Mouse (Mus musculus) urinary bladder, postnatal 36 days (tissue): ENCODE measurements around the gene Rragd.

Experiments
- DNase-seq, 2 experiments: peaks; one replicate each; pipeline ENCODE4 v3.0.0; 2022; ENCODE audit warnings: low spot score in 2 of 2, mixed read lengths in 1 of 2

Gene Rragd

DNA sequence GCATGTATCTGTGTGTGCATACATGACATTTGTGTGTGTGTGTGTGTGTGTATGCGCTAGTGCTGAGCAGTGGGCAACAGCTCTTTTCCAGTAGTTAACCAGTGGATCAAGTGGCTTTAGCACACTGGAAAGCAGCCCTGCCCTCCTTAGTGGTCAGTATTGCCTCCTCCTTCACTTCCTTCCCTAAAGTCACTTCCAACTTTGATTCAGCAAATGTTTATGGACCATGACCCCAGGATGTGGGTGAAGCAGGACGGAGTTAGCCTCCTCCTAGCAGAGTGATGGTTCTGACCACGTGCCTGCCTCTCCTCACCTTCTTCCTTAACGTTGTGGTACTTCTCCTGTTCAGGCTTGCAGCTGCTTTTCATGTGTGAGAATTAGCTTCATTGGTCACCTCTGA lies 57.0 kb downstream of the Rragd start:
- DNase-seq, result no peak

DNA sequence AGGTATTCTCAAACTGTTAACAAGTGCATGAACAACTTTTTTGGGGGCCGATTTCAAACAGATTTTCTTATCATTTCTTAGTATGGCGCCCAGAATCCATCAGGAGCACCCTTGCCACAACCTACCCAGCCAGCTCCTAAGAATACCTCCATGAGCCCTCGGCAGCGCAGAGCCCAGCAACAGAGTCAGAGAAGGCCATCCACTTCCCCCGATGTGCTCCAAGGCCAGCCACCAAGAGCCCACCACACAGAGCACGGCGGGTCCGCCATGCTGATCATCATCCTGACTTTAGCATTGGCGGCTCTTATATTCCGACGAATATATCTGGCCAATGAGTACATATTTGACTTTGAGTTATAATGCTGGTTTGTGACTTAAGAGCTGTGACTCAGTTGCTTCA lies 66.8 kb downstream of the Rragd start:
- no peak for DNase-seq

DNA sequence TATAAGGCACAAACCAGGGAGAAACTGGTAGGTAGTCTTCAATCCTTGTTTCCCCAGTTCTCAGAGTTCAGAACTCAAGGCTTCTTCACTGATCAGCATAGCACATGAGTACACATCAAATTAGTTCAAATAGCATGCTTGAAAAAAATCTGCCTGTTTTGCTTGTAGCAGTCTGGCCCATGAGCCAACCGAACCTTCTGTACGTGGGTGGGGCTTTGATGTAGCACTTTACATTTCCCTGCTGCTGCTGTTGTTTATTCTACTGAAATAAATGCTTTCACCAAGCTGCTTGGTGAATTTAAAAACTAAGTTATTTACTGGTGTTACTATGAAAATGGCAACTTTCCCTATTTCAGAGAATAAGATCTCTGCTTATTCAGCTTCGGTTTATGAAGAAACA lies 69.2 kb downstream of the Rragd start:
- DNase-seq, result no peak

DNA sequence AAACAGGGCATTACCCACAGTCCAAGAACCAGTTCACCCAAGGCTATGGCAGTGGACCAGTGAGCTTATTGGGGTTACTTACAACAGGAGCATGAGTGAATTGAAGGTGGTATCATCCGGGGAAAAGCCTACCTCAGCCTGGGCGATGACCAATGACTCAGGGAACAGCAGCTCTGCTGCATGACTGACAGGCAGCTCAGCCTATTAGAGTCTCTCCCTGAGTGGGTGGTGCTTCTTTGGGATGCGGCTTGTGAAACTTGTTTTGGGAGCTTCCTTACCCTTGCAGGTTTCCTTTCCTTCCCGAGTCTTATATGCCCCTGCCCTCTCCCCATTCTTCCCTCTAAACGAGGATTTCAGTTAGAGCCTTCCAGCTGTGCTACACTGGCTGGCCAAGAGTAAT lies 69.8 kb downstream of the Rragd start:
- no peak for DNase-seq

DNA sequence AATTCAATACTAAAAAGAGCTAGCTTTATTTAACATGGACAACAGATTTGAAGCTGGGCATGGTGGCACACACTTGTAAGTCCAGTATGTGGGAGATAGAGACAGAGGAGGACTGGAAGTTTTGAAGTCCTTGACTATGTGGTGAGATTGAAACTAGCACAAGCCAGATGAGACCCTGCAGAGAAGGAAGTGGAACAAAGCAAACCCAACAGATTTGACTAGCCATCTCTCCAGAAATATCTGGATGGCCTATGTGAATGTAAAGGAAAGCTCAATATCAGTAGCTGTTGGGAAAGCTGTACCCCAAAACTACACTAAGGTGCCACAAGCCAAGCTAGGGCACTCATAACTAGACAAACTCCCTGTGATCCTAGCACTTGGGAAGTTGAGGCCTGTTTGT lies 71.6 kb downstream of the Rragd start:
- no peak for DNase-seq

DNA sequence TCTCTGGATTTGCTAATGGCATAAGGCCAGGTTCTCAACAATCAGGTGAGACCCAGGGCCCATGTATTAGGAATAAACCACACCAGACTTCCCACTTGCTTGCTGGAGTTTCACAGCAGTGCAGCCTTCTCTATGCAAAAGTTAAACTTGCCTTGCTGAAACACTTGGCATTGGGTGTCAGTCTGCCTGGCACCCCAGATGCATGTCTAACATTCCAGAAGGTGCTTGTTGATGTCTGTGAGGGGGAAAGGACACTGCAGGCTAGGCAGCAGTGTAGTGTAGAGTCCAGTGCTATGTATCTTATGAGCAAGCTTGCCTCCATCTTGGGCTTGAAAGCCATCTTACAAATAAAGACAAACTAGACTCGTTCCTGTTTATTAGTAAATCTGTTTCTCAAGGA lies 73.5 kb downstream of the Rragd start:
- DNase-seq, result no peak

DNA sequence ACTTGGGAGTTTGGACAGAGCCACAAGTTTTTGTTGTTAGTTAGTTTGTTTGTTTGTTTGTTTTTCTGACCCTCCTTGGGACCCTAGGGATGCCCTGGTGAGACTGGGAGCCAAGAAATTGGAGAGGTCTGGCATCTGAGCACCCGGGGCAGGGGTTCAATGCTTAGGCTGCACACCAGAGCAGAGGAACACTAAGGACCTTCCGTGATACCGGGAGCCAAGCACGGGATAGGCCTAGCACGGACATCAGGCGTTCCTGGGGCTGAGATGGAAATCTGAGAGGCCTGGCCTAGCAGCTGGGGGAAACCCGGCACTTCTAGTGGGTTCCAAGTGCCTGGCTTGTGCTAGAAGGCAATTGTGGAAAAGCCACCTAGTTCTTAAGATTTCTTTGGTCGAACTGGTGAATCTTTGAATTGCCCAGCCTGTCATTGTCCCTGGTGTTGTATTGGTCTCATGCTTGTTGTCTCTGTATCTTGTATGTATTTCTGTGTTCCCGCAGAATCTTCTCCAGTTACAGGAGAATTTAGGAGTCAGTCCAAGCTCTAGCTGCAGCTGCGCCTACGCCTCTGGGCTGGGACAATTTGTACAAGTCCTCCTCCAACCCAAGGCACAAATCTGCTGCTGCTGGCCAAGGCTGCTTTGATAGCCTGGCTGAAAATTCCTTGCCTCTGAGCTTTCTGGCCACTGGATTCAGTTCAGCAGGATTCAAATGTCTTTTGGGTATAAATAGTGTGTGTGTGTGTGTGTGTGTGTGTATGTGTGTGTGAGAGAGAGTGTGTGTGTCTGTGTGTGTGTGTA lies 75.3 kb downstream of the Rragd start:
- peak; percentile 18 to 65 for DNase-seq

DNA sequence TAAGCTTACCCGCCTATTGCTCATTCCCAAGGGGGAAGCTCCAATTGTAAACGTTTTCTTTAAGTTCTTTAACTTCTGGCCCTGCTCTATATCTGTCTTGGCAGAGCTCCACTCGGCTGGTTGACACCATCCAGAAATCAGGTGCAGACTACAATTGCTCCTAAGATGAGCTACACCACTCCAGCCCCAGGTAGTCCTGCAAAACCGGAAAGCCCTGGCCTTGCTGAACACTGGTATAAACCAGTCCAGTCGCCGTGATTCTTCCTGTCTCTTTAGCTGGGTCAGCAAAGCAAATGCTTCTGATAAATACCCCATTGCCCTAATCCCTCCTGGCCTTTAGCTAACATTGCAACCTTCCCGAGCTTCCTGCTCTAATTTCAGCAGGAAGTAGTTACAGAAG lies 78.3 kb downstream of the Rragd start:
- no peak for DNase-seq

DNA sequence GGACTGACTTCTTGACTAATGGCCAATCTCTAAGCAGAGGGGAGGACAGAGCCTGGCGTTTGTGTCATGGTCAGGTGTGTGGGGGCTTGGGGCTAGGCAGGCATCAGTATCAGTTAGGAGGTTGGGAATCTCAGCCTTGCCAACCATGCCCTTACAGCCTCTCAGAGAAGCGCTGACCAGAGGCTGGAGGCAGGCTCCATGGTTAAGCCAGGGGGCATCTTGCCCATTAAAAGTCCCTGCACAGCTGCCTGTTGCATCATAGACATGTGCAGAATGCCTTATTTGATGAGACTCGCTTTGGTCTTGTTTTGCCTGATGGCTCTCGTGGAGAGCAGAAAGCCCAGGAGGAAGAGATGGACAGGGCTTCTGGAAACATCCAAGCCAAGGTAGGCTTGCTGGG lies 80.1 kb downstream of the Rragd start, which contains the start of gene Gabrr2:
Gene Gabrr2 (plus strand): TSS at position 19 of the 400 bp plus-strand sequence.
- DNase-seq, result no peak

DNA sequence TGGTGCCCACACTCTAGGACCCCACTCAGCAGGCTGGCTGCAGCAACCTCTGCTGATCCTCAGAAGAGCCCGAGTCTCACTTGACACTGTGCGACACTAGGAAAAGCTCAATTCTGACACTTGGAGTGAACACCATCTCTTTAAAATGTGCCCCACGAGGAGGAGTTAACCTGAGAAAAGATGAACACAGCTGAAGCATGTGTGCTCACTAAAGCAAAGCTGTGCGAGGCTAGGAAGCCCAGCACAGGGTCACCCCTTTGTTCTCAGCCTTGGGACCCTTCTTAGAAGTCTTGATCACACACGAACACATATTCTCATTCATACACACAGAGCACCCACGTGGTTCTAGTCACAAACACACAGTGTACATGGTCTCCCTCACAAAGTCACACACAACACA lies 82.1 kb downstream of the Rragd start:
- no peak for DNase-seq

DNA sequence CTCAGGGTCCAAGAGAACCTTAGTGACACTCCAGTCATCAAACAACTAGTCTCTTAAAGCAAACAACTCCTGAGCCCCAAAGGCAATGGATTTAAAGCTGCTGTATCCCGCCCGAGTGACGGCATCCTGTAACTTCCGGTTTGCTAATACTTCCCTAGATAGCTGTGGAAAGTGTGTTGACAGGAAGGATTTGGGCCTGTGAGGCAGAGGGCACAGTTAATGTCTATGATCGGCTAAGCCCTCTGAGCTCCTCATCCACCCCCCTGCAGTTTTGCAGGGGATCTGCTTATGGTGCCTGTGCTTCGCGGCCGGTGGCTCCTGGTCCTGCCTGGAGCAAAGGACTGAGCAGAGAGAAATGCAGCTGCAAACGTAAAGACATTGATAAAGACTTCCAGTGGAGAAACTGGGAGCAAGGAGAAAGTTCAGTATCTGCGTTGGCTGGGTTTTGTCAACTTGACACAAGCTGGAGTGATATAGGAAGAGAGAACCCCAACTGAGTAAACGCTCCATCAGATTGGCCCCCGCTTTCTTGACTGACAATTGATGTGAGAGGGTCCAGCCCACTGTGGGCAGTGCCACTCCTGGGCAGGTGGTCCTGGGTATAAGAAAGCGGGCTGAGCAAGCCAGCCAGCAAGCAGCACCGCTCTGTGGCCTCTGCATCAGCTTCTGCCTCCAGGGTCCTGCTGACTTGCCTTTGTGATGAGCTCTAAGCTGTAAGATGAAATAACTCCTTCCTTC lies 83.6 kb downstream of the Rragd start:
- no peak for DNase-seq

DNA sequence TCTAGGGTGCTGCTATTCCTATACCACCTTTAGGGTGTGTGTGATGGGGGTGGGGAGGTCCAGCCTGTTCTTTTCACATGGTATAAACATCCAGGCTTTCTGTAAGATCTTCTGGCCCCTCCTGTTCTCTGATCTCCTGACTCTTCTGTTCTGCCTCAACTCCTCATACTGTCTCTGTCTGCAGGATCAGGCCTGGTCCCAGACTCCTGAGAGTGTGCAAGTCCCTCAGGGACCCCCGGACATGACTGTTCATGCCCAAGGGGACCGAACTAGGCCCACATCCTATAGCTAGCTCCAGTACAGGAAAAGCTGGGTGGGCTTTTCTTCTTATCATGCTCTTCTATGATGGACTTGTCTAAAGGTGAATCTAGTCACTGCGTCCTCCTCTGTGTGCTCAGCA lies 84.5 kb downstream of the Rragd start:
- no peak for DNase-seq

DNA sequence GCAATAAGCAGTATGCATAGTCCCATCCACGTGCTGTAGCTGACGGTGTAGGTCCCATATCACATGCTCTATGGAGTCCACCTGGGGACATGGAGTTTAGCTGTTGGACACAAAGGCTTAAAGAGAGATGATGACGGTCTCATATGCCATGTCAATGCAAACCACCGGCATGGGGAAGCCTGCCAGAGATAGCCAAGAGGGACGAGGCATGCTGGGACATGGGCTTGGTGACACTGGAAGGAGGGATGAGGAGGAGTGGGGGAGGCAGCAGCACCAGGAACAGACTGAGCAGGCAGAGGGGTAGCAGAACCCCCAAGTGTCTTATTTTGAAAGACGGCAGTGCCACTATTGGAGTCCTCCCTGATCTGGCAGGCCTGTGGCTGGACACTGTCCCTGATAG lies 85.0 kb downstream of the Rragd start:
- no peak for DNase-seq

DNA sequence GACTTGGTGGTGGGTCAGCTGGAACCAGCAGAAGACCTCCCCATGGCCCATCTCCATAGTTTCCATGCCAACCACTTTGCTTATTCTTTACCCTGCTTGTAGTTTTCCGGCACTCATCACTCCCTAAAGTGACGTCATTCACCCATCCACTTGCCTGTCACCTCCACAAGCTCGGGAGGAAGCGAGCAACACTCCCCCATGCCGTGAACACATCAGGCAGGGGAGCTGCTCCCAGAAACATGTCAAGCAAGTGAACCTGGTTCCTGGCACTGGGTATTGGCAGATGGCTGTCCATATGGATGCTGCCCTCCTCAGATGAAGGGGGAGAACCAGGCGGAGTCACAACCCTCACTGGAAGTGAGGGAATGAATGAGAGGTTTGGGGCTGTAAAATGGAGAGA lies 86.1 kb downstream of the Rragd start:
- DNase-seq, result no peak

DNA sequence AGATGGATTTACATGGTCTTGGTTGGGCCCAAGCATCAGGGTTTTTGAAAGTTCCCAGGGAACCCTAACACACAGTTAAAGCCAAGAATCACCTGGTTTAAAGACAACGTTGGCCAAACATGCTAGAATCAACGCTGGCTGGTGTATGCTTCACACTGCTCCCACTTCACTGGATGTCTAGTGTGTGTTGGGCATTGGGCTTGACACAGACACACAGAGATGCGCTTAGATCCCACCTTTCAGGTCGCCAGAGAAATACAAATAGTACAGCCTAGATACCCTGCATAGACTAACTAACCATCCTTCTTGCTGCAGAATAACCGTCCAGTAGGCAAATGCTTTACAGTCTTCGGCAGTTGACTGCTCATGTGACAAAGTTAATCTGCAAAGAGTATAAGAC lies 87.5 kb downstream of the Rragd start:
- DNase-seq, result no peak

DNA sequence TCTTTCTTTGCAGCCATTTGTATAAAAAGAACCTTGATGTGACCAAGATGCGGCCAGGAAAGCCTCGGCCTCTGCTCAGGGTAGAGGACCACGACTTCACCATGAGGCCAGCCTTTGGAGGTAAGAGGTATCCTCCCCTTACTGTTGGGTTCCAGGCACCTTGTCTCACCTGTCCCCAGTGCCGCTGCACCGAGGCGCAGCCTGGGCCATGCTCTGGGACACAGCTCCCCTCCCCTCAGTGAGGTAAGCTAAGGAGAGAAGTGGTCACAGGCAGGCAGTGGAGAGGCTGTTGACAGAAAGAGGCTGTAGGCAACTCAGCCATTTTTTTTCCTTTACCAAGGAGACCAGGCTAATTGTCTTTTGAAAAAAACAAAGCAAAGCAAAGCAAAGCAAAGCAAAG lies 88.5 kb downstream of the Rragd start:
- no peak for DNase-seq
